Mouse (Mus musculus) spleen, adult 10 weeks (tissue): ENCODE results near the gene Ganab. TPM values are rescaled to one million over a fixed set of nuclear protein-coding genes. Genes with fewer than 3 reads are reported as not detected.

Experiments
- polyA plus RNA-seq: library from polyadenylated mRNA; stranded (reverse); fragments of 350-450 nt; fragmentation: Illumina TruSeq; extraction: RNeasy Lipid Tissue Mini Kit (QIAGEN cat#74804); gene quantifications from one replicate; pipeline ENCODE4 v1.2.3, GENCODE M21; 2015; ENCODE audit warnings: low replicate concordance; ENCODE audit not compliant: insufficient read depth

Ganab gene
- polyA plus RNA-seq, result 156 TPM

GRCm38 (mm10) chr19:8897865-8898495, at the start of gene Ganab:
Ganab (plus strand) TSS chr19:8898071.

GRCm38 (mm10) chr19:8850402-8850901, 47.4 kb upstream of the Ganab start, which contains the start of gene Lrrn4cl:
Lrrn4cl (plus strand) TSS chr19:8850768.

GRCm38 (mm10) chr19:8871267-8872186, 26.3 kb upstream of the Ganab start, which contains the start of gene Ubxn1:
Ubxn1 (plus strand) TSS chr19:8871496.

GRCm38 (mm10) chr19:8880311-8881033, 17.4 kb upstream of the Ganab start, which contains the start of gene Uqcc3:
Uqcc3 (minus strand) TSS chr19:8880923.

GRCm38 (mm10) chr19:8883616-8884015, 14.3 kb upstream of the Ganab start, which contains the start of the genes Lbhd1 and Gm49403:
Lbhd1 (plus strand) TSS chr19:8883732.
Gm49403 (plus strand) TSS chr19:8883930.

GRCm38 (mm10) chr19:8888511-8889385, 9.1 kb upstream of the Ganab start, which contains the start of the genes 1810009A15Rik and Gm49416:
1810009A15Rik (plus strand) TSS chr19:8888853.
Gm49416 (plus strand) TSS chr19:8888926.

GRCm38 (mm10) chr19:8892829-8893766, 4.8 kb upstream of the Ganab start, which contains the start of gene Ints5:
Ints5 (plus strand) TSS chr19:8893005.

GRCm38 (mm10) chr19:8920073-8920736, 22.3 kb downstream of the Ganab start, which contains the start of gene B3gat3:
B3gat3 (plus strand) TSS chr19:8920374.

GRCm38 (mm10) chr19:8929224-8930088, 31.6 kb downstream of the Ganab start, which contains the start of the genes Rom1 and Eml3:
Rom1 (minus strand) TSS chr19:8929356.
Eml3 (plus strand) TSS chr19:8929552.

GRCm38 (mm10) chr19:8941515-8942217, 43.8 kb downstream of the Ganab start, which contains the start of gene Mta2:
Mta2 (plus strand) TSS chr19:8941875.

GRCm38 (mm10) chr19:8953135-8954039, 55.5 kb downstream of the Ganab start, which contains the start of gene Tut1:
Tut1 (plus strand) TSS chr19:8953847.

Other genes with a start within 250 kb of the Ganab start
- not detected for gene Chrm1, start 234.3 kb upstream of the Ganab start, polyA plus RNA-seq
- 149 TPM for gene Slc3a2, start 174.7 kb upstream of the Ganab start, polyA plus RNA-seq
- gene Wdr74, start 162.2 kb upstream of the Ganab start, polyA plus RNA-seq, result 70.3 TPM
- not detected for gene 1700092M07Rik, start 157.4 kb upstream of the Ganab start, polyA plus RNA-seq
- 145 TPM for gene Stx5a, start 156.7 kb upstream of the Ganab start, polyA plus RNA-seq
- gene Nxf1, start 141.0 kb upstream of the Ganab start, polyA plus RNA-seq, result 395 TPM
- gene Tmem223, start 127.1 kb upstream of the Ganab start, polyA plus RNA-seq, result 36.9 TPM
- gene Tmem179b, start 123.6 kb upstream of the Ganab start, polyA plus RNA-seq, result 89.0 TPM
- 4.8 TPM for gene Taf6l, start 111.7 kb upstream of the Ganab start, polyA plus RNA-seq
- 131 TPM for gene Polr2g, start 99.5 kb upstream of the Ganab start, polyA plus RNA-seq
- 3.1 TPM for gene Zbtb3, start 95.5 kb upstream of the Ganab start, polyA plus RNA-seq
- 67.2 TPM for gene Ttc9c, start 78.7 kb upstream of the Ganab start, polyA plus RNA-seq
- gene Hnrnpul2, start 78.1 kb upstream of the Ganab start, polyA plus RNA-seq, result 172 TPM
- not detected for gene AC129217.1, start 68.3 kb upstream of the Ganab start, polyA plus RNA-seq
- 33.6 TPM for gene Bscl2, start 60.6 kb upstream of the Ganab start, polyA plus RNA-seq
- 0.14 TPM for gene Gng3, start 58.9 kb upstream of the Ganab start, polyA plus RNA-seq
- 0.33 TPM for gene Lrrn4cl, start 47.3 kb upstream of the Ganab start, polyA plus RNA-seq
- gene Ubxn1, start 26.6 kb upstream of the Ganab start, polyA plus RNA-seq, result 103 TPM
- 14.9 TPM for gene Uqcc3, start 17.1 kb upstream of the Ganab start, polyA plus RNA-seq
- gene Lbhd1, start 14.3 kb upstream of the Ganab start, polyA plus RNA-seq, result 85.8 TPM
- gene Gm49403, start 14.1 kb upstream of the Ganab start, polyA plus RNA-seq, result not detected
- 31.6 TPM for gene 1810009A15Rik, start 9.2 kb upstream of the Ganab start, polyA plus RNA-seq
- gene Gm49416, start 9.1 kb upstream of the Ganab start, polyA plus RNA-seq, result not detected
- 8.5 TPM for gene Ints5, start 5.1 kb upstream of the Ganab start, polyA plus RNA-seq
- gene B3gat3, start 22.3 kb downstream of the Ganab start, polyA plus RNA-seq, result 44.8 TPM
- gene Rom1, start 31.3 kb downstream of the Ganab start, polyA plus RNA-seq, result 3.7 TPM
- 68.8 TPM for gene Eml3, start 31.5 kb downstream of the Ganab start, polyA plus RNA-seq
- gene Mta2, start 43.8 kb downstream of the Ganab start, polyA plus RNA-seq, result 192 TPM
- gene Tut1, start 55.8 kb downstream of the Ganab start, polyA plus RNA-seq, result 24.7 TPM
- gene Eef1g, start 69.0 kb downstream of the Ganab start, polyA plus RNA-seq, result 623 TPM
- gene Ahnak, start 91.2 kb downstream of the Ganab start, polyA plus RNA-seq, result 88.3 TPM
- not detected for gene Scgb1a1, start 189.9 kb downstream of the Ganab start, polyA plus RNA-seq
- 23.5 TPM for gene Asrgl1, start 237.6 kb downstream of the Ganab start, polyA plus RNA-seq